Mouse (Mus musculus) ES-E14 (cell line): Measurements from ENCODE around the gene Lypd8.

ENCODE experiments used
- CHD2 ChIP-seq: IDR thresholded peaks from 2 replicates; pipeline ENCODE4 v1.6.1; 2014; ENCODE audit warnings: mild to moderate bottlenecking, low read depth, low read length, inconsistent platforms
- HCFC1 ChIP-seq: IDR thresholded peaks from 2 replicates; pipeline ENCODE4 v1.6.1; 2012; ENCODE audit warnings: low read length, inconsistent platforms, borderline replicate concordance; ENCODE audit not compliant: insufficient read depth
- MAFK ChIP-seq: IDR thresholded peaks from 2 replicates; pipeline ENCODE4 v1.6.1; 2014; ENCODE audit warnings: mild to moderate bottlenecking, low read depth, low read length, inconsistent platforms; ENCODE audit not compliant: insufficient read depth
- ZC3H11A ChIP-seq: IDR thresholded peaks from 2 replicates; pipeline ENCODE4 v1.6.1; 2012; ENCODE audit warnings: low read depth, mild to moderate bottlenecking, inconsistent platforms, low read length, borderline replicate concordance
- ZNF384 ChIP-seq: IDR thresholded peaks from 2 replicates; pipeline ENCODE4 v1.6.1; 2012; ENCODE audit warnings: low read depth, low read length, inconsistent platforms

- peak; percentile 65; the same call in 1 of the 2 replicates for TF ChIP-seq CHD2
- no peak for TF ChIP-seq ZC3H11A
- TF ChIP-seq ZNF384, result no peak
- TF ChIP-seq HCFC1, result no peak
- no peak for TF ChIP-seq MAFK
Measured at GRCm38 (mm10) chr11:58329906-58330275, 49.0 kb upstream of the Lypd8 start.
